Mouse (Mus musculus) erythroblast, adult 5-6 weeks (primary cell): Measurements from ENCODE around the gene Stra8. TPM values are rescaled to one million over a fixed set of nuclear protein-coding genes. Genes with fewer than 3 reads are reported as not detected.

ENCODE experiments used
- ATAC-seq: replicated peaks from 2 replicates; pipeline ENCODE4 v1.8.0; 2016; ENCODE audit warnings: moderate number of reproducible peaks, mild to moderate bottlenecking, moderate TSS enrichment, inconsistent platforms; ENCODE audit not compliant: poor library complexity, low FRiP score, severe bottlenecking
- total RNA-seq, 2 experiments: library from RNA; stranded (forward) in 1 of 2; stranded (reverse) in 1 of 2; fragments of 150-400 nt in 1 of 2; fragments of 200-764, 138-1000 nt in 1 of 2; gene quantifications; 2 replicates each; pipeline versions ENCODE4 v1.2.3 to v1.2.4; 2015 to 2017; ENCODE audit warnings: low replicate concordance in 2 of 2

The Stra8 gene
- total RNA-seq, 2 experiments from 2014 or later = not detected

DNA sequence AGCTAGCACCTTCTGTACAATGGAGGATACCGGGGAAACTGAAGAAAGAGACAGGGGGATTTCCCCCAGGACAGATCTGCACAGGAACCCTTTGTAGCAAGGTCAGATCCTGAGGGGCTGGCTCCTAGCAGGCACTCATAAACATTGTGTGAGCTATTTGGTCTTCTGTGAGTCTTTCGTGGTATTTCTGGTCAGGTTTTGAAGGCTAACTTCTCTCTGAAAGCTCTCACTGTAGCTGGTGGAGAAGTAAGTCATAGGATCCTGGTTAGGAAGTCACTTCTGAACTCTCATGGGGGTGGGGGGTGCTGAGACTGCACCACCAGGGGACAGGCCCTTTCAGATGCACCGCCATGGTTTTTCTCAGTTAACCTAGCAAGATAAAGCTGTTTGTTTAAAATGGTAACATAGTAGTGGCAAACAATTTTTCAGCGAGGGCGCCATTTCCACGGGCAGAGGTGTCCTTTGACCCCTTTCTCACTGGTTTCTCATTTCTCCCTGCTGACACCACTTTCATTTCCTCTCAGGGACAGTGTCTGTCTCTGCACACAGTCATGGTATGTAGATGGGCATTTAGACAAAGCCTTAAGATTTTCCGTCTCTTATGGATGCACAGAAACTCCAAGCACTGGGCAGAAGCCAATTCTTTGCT, 18.4 kb downstream of the Stra8 start:
- ATAC-seq = no peak

DNA sequence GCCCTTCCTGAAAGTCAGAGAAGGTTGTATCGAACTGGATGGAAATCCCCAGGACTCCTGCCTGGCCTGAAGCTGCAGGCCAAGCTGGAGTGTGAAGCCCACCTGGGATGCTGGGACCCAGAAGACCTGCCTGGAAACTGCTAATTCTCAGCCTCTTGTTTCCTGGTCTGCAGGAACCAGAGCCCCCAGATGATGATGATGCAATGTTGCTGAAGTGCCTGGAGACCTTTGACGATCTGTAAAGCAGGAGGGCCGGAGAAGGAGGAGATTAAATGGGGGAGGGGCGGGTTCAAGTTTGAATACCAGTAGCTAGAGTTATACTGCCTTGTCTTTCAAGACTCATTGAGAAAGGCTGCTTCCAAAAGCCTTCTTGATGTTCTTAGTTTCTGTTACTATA, 19.0 kb downstream of the Stra8 start:
- no peak for ATAC-seq

DNA sequence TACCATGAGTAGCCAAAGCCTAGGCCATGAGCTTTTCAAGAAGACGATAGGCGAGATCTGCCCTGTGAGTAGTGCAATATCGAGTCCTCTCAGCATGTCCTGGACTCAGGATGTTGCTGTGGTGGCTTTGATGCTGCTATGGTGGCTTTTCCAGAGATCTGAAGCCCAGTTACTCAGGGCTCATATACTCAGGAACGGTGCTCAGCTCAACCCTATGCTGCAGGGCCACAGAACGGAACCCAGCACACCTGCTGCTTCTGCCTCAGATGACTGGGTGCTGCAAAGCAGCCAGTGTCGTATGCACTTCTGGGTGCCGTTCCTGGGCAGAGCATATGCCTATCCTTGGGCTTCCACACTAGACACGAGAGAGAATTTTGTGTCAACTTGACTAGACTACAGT, 19.5 kb downstream of the Stra8 start:
- no peak for ATAC-seq

DNA sequence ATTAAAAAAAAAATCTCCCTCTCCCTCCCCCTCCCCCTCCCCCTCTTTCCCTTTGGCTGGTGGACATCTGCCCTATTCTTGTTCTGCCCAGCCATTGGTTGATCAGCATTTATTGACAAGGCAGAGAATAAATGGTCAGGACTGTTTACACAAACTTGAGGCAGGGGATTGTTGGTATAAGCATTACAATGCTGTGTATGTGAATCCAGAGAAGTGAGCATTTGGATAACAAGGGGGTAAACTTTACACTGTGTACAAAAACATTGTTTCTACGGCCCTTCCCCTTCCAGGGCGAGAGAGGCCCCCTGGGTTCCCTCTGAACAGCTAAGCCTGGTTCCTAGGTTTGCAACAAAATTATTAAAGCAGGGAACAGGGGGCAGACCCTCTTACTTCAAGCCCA, 21.5 kb downstream of the Stra8 start:
- no peak for ATAC-seq

DNA sequence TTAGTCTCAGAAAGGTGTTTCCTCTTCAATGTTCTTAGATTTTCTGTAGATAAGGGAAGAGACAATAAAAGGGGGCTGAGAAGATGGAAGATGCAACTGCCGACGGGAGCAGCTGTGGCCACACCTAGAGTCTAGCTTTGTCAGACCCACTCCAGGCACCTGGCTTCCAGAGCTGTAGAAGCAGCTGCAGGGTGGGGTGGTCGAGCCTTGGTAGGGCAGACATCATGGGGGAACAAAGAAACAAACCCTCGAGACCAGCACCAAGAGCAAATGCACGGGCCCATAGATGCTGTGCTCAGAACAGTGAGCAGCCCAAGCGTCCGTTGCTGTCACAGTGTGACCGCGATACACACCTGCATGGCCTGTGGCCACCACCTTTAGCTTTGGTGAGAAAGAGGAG, 22.5 kb downstream of the Stra8 start:
- ATAC-seq = no peak

DNA sequence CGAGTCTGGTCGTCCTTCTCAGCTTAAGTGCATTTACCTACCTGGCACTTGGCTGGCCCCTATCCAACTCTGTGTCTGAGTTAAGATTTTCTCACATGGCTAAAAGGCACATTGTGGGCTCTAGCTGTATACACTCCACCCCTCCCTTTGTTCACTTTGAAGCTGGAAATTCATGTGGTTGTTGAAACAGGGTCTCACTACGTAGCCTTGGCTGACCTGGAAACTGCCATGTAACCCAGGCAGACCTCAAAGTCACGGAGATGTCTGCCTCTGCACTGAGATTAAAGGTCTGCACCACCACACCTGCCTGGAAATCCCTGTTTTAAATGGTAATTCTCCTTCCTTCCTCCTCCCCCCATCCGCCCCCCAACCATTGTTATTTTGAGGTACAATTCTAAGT, 23.5 kb downstream of the Stra8 start:
- no peak for ATAC-seq

DNA sequence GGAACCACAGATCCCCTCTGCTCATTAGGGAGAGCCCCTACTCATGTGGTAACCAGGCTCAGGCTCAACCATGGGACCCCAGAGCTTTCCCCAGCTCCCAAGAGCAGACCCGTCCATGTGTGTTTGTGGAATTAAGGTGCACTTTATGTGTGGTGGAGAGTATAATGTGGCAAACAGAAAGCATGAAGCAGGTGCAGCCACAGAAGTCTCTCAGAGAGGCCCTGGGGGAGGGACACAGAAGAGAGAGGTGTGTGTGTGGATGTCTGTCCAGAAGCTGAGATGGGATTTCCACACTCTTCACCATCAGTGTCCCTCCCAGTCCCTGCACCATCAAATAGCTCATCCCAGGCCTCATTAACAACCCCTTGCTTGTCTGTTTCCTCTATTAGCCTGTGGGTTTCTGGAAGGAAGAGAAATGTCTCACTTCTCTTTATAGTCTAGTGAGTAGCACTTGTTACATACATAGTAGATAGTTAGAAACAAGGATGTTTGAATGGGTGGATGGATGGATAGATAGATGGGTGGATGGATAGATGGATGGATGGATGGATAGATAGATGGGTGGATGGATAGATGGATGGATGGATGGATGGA, 26.6 kb downstream of the Stra8 start:
- ATAC-seq = no peak

DNA sequence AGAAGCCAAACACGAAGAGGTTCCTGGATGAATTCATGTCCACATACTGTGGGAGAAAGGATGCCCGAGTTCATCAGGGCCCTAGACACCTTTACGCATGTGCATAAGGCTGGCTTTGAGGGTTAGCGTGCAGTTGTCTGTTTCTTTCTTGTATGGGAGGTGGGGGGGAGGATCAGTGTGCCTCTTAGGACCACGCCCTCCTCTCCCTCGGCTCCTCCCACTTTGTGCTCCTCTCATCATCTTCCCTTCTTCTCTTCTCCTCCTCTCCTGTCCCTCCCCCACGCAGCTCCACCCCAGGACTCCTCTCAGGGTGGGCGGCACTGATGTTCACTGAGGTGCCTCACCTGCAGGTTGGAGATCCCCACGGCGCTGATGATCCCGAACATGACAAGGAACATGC, 28.5 kb downstream of the Stra8 start:
- ATAC-seq = no peak

DNA sequence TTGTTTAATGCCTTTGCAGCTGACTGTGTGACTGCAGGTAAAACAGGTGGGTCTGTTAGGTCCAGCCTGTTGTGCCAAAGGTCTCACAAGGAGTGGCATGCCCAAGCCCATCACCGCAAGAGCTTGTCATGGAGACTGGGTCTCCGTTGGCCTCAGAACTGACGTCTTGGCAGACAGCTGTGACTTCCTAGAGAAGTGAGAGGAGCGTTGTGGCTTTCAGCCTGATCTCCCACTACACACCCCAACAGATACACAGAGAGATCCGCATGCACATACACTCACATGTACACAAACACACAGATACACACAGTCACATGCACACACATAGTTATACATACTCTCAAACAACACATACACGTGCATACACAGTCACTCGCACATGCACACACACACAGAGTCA, 31.6 kb downstream of the Stra8 start:
- no peak for ATAC-seq

DNA sequence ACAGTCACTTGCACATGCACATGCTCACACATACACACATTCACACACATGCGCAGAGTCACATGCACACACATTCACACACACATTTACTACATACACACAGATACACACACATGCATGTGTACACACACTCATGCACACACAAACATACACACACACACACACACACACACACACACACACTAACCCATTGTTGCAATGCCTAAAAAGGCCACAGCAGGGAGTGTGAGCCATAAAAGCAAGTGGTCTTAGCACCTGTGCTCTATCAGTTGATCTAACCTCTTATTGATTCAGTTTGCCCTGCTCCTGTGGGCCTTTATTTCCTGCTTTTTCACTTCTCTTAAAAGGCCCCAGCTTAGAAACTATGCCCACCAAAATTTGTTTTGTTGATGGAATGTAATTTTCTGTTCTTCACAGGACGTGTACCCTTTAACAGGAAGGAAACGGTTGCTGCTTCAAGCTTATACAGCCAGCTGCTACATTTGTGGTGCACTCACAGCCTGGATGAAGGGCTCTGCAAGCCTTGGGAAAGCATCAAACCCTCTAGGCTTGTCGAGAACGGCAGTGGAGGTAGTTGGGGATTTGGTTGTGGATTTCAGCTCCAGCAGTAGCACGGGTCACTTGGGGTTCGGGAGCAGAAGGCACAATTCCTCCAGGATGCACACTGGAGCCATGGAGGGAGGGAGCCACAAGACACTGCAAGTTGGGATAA, 32.1 kb downstream of the Stra8 start:
- ATAC-seq = no peak

DNA sequence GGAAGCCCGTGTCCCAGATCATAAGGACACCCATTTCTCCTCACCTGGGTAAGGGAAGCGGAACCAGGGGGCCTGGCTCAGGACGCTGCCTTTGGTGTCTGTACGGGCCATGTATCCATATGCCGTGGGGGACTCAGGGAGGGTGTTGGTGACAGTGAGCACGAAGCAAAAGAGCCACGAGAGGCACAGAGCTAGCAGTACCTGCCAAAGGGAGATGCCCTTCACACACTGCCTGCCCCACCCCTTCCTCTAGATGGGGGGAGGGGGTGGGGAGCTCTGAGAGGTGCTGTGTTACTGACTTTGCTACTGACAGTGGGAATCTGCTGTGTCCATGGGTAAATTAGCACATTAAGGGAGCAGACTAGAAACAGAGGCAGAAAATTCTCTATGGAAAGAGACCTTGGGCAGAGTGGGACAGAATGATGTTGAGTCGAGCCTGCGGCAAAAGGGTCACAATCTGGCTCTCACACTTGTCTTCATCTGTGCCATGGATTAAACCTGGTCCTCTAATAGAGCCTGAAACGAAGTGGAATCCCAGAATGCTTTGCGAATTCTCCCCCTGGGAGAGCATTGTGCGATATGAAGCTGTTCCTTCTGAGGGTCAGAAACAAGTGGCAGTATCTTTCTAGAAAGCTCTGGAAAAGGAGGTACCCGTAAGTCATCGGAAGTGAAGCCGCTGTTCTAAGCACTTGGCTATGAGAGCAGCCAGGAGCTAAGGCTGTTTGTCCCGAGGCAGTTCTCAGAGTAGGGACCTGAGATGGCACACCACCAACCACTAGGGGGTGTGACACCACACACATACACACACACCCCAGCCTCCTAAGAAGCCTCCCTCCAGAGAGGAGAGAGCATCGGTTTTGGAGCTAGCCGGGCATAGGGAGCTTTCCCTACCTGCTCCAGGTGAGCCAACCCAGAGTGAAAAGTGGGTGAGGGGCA, 35.2 kb downstream of the Stra8 start:
- ATAC-seq = peak; percentile 69

DNA sequence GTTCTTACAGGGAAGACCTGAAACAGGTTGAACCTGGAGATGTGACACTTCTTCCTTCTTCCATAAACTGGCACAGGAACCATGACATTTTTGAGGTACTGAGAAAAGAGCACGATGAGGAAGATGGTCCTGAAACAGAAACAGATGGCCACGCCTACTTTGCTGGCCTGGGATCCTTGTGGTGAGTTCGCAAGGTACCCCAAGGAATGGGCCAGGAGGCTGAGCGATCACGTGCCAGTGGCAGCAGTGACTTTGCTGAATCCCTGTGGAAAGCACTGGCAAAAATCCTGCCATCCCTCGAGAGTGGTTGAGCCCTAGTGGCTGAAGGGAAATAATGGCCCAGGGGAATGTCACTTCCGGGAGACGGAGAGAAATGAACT, 35.9 kb downstream of the Stra8 start:
- ATAC-seq = no peak

DNA sequence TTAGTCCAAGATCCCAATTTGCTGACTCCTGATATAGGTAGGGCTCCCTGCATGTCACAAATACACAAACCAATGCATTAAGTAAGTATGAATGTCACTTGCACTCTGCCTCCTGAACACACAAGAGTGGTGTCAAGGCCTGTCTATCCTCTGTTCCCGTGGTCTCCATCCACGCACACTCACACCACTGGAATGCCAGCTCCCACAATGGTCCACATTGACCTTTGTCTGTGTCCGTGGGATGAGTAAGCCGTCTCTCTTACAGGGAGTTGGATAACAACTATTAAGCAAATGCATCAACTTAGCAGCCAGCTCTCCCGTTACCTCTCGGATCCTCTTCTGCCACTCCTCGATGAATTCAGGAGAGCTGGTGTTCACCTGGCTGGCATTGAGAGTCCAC, 39.2 kb downstream of the Stra8 start:
- ATAC-seq = no peak

DNA sequence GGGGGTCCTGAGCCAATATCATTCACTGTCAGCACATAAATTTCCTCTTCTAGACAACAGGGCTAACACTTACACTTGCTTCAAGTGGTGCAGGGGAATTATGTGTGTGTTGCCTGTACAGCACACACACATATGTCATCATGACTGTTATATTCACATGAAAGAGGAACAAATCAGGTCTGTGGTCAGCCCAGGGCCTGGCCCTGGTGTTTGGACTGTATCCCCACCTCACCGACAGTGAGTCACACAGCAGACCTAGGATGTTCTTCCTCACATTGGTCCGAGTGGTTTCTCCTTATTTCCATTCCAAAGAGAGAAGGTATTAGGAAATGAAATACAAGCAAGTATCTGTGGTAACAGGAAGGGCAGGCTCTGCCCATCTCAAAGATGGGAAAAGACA, 44.6 kb downstream of the Stra8 start:
- no peak for ATAC-seq

DNA sequence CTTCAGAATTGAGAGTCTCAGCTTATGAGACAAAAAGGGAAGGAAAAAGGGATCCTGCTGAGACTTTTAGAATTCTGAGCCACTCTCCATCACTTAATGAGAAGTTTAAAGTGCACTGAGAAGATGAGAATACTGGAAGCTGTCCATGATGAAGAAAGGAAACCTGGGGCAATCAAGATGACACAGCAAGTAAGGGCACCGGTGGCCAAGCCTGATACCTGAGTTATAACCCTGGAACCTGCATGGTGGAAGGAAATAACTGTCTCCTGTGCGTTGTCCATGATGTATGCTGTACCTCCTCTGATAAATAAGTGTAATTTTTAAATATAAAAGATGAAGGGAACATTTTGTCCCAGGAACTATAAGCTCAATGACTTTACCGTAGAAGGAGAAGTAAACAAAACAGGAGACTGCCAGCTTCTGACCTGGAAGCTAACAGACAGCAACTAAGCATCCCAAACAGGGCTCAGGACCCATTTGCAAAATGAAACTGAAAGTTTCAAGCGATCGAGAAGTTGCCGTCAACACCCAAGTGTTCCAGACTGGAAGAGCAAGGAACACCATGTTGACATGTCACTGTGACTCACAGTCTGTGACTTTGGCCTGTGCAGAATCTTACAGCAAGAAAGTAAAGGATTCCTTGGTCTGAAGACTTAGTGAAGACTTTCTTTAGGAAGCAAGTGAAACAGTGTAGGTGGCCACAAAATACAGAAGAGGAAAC, 46.0 kb downstream of the Stra8 start:
- peak; percentile 67; the same call in 1 of the 2 replicates for ATAC-seq

DNA sequence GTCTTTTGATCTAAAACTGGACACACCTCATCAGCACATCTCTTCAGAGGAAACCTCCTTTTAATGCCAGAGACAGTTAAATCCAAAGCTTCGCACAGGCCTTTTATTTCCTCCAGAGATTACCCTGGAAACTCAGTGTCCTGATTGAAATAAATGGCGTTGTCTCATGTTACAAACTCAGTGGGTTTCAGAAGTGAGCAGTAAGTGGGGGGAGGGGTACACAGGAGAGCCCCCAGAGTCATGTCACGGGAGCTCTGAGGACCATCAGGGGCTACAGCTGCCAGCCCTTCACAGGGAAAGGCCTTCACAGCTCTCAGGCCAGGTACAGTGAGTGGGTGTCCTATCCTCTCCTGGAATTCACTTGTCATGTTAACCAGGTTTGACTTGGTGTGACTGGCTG, 51.2 kb downstream of the Stra8 start:
- no peak for ATAC-seq

DNA sequence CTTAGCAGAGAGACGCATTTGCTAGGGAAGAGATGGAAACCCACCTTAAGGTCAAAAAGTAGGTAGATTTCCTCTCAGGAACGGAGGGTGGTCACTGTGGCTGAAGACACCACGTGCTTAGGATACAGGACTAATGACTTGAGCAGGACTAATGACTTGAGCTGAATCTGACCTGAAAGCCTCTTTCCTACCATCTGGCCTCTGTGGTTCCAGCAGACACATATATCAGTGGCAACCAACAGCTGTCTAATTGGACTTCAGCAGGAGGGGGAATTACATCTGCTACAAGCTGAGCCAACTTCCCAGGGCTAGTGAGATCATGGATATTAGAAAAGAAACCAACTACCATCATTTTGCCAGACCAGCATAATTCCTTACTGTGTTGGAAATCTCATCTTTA, 59.3 kb downstream of the Stra8 start:
- ATAC-seq = no peak

DNA sequence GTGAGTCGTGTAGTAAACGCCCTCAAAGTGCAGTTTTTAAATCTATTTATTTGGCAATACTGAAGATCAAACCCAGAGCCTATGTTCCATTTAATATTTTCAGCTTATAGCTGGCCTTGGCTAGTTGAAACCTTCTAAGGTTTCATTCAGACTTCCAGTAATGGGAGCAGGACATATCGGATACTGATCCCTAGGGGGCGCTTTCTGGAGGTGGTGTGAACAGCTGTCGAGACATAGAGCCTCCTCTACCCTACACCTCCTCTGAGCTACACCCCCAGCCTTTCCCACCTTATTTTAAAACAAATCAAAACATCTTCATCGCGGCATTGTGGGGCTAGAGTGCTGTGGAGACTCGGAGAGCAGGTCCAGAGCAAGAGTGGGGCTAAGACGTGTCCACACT, 60.7 kb downstream of the Stra8 start:
- ATAC-seq = no peak

DNA sequence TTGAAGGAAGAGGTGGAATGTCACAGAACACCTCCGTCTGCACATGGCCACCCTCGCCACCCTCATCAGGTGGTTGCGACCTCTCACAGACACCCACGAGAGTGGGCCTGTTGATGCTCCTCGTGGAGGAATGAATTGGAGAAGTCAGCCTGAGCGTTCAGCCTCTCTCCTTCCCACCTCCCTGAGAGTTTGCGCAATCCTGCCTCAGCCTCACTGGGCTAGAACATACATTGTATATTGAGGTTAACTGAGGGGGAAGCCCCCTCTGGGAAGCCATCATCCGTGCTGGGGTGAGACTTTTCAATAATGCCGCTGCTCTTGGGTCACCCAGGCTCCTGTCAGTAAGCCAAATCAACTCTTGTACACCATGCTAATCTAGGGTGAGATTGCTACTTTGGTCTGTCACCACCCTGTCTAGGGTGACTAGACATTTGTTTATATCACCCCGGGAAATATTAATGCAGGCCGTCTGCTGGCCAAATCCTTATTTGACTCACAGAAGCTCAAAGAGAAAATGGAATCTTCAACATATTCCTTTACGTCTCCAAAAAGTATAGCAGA, 67.2 kb downstream of the Stra8 start:
- ATAC-seq = no peak
